Comparison of ENCODE assay signal across 10 mouse cellular contexts in the genomic region with DNA sequence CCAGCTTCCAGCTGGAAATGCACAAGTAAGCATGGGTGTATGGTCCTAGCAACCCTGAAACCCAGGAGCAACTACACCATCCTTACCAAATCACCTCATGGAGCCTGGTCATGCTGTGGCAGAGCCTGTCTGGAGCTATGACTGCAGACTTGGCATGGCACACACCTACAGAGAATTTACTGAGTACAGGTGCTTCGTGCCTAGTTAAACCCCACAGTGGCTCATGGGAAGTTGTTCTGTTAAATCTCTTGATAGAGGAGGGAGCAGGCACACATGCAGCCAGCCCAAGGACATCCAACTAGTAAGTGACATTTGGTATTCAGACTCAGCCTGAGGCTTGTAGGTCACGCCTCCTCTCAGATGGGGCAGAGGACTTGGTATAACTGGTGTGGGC. TPM values are rescaled to one million over a fixed set of nuclear protein-coding genes. Genes with fewer than 3 reads are reported as not detected.
DNase-seq lines count a peak whose midpoint lies in the region; ATAC-seq and TF ChIP-seq lines count a peak whose summit lies in the region.
"Had no signal": no experiment of that assay in that cellular context is flagged by ENCODE, and none has a peak within 500 bp of the region (broad histone marks: within the 10 kb centered on the region; RNA-seq: fewer than 3 reads in every experiment).

No protein-coding gene starts in this region.

- H3K9ac ChIP-seq in forebrain, embryonic 11.5 days (ENCODE audit: low read length) = no peak overlapping the region
- H3K9ac ChIP-seq in liver, postnatal 0 days (replicated peaks) = no peak overlapping the region
- H3K9ac ChIP-seq in liver, embryonic 12.5 days = no peak overlapping the region
- H3K9ac ChIP-seq in forebrain, embryonic 13.5 days = peak overlapping the region; percentile 53
- H3K9ac ChIP-seq in midbrain, embryonic 15.5 days = no peak overlapping the region
- H3K9ac ChIP-seq: liver, embryonic 14.5 days had no signal

- no peak overlapping the region for H3K4me3 ChIP-seq in forebrain, embryonic 10.5 days
- no peak overlapping the region for H3K4me3 ChIP-seq in forebrain, embryonic 11.5 days (ENCODE audit: low read depth, low read length)
- no peak overlapping the region for H3K4me3 ChIP-seq in liver, postnatal 0 days (ENCODE audit: low read depth, low read length)
- H3K4me3 ChIP-seq in liver, embryonic 12.5 days = no peak overlapping the region
- no peak overlapping the region for H3K4me3 ChIP-seq in forebrain, embryonic 13.5 days
- H3K4me3 ChIP-seq in midbrain, embryonic 15.5 days = no peak overlapping the region

- H3K4me1 ChIP-seq in forebrain, embryonic 10.5 days = peaks cover 10% of the 10 kb centered on the region
- H3K4me1 ChIP-seq in forebrain, embryonic 11.5 days (replicated peaks; ENCODE audit: control insufficient read depth, insufficient read depth, low read length) = no peaks in the 10 kb centered on the region
- H3K4me1 ChIP-seq in liver, postnatal 0 days (ENCODE audit: insufficient read depth) = peaks cover 44% of the 10 kb centered on the region
- peaks cover 23% of the 10 kb centered on the region; the same call in 1 of the 2 replicates for H3K4me1 ChIP-seq in liver, embryonic 12.5 days
- H3K4me1 ChIP-seq in forebrain, embryonic 13.5 days = peaks cover 73% of the 10 kb centered on the region
- peaks cover 59% of the 10 kb centered on the region for H3K4me1 ChIP-seq in midbrain, embryonic 15.5 days

- no peak for ATAC-seq in forebrain, embryonic 11.5 days (replicated peaks; ENCODE audit: low FRiP score)
- ATAC-seq in liver, postnatal 0 days = no peak
- no peak for ATAC-seq in liver, embryonic 12.5 days
- ATAC-seq in forebrain, embryonic 13.5 days = no peak
- no peak for ATAC-seq in midbrain, embryonic 15.5 days (replicated peaks)
- no peak for ATAC-seq in granulocyte monocyte progenitor cell, adult 5-6 weeks (replicated peaks; ENCODE audit: poor library complexity, severe bottlenecking)
- ATAC-seq: inflammation-experienced regulatory T-cells, adult 6 months had no signal

- peaks cover 96% of the 10 kb centered on the region for H3K36me3 ChIP-seq in forebrain, embryonic 10.5 days (replicated peaks)
- H3K36me3 ChIP-seq in forebrain, embryonic 11.5 days (ENCODE audit: control insufficient read depth, insufficient read depth, low read length) = peaks cover 17% of the 10 kb centered on the region
- H3K36me3 ChIP-seq in liver, postnatal 0 days (replicated peaks; ENCODE audit: insufficient read depth, low read length) = peaks cover 10% of the 10 kb centered on the region; the same call in 1 of the 2 replicates
- peaks cover 12% of the 10 kb centered on the region for H3K36me3 ChIP-seq in liver, embryonic 12.5 days
- peaks cover 90% of the 10 kb centered on the region for H3K36me3 ChIP-seq in forebrain, embryonic 13.5 days (ENCODE audit: poor library complexity, severe bottlenecking)
- peaks cover 39% of the 10 kb centered on the region for H3K36me3 ChIP-seq in midbrain, embryonic 15.5 days (replicated peaks)

- no peak for TF ChIP-seq CTCF in liver, postnatal 0 days (IDR thresholded peaks at IDR 0.05; ENCODE audit: low read depth)

- H3K27ac ChIP-seq in forebrain, embryonic 10.5 days = 0 out of 2 replicates have a peak overlapping the region, but pooled peaks have one; percentile 20
- no peak overlapping the region for H3K27ac ChIP-seq in forebrain, embryonic 11.5 days (ENCODE audit: low read depth, low read length)
- 0 out of 2 replicates have a peak overlapping the region, but pooled peaks have one; percentile 30 for H3K27ac ChIP-seq in liver, postnatal 0 days (ENCODE audit: low read depth)
- no peak overlapping the region for H3K27ac ChIP-seq in liver, embryonic 12.5 days
- peak overlapping the region; percentile 71 for H3K27ac ChIP-seq in forebrain, embryonic 13.5 days
- H3K27ac ChIP-seq in midbrain, embryonic 15.5 days = peak overlapping the region; percentile 22; the same call in 1 of the 2 replicates
- H3K27ac ChIP-seq: liver, embryonic 14.5 days had no signal

- DNase-seq in forebrain, embryonic 10.5 days (ENCODE audit: extremely low spot score, low spot score) = no peak
- DNase-seq in forebrain, embryonic 11.5 days (ENCODE audit: low spot score) = no peak
- no peak for DNase-seq in liver, postnatal 0 days
- DNase-seq in thymus, postnatal 25 days = no peak

- H3K4me2 ChIP-seq in forebrain, embryonic 11.5 days (ENCODE audit: low read depth, low read length, severe bottlenecking) = no peak overlapping the region
- H3K4me2 ChIP-seq in liver, postnatal 0 days (ENCODE audit: low read depth, low read length) = no peak overlapping the region
- no peak overlapping the region for H3K4me2 ChIP-seq in liver, embryonic 12.5 days
- H3K4me2 ChIP-seq in forebrain, embryonic 13.5 days = peak overlapping the region; percentile 24
- H3K4me2 ChIP-seq in midbrain, embryonic 15.5 days = no peak overlapping the region

- no peak for TF ChIP-seq EP300 in liver, postnatal 0 days (IDR thresholded peaks at IDR 0.05; ENCODE audit: low read depth)

- H3K9me3 ChIP-seq in forebrain, embryonic 10.5 days = no peaks in the 10 kb centered on the region
- no peaks in the 10 kb centered on the region for H3K9me3 ChIP-seq in forebrain, embryonic 11.5 days (ENCODE audit: control insufficient read depth, low read length)
- no peaks in the 10 kb centered on the region for H3K9me3 ChIP-seq in liver, postnatal 0 days (ENCODE audit: low read length)
- H3K9me3 ChIP-seq in liver, embryonic 12.5 days (replicated peaks) = no peaks in the 10 kb centered on the region
- no peaks in the 10 kb centered on the region for H3K9me3 ChIP-seq in forebrain, embryonic 13.5 days (replicated peaks)
- H3K9me3 ChIP-seq in midbrain, embryonic 15.5 days = no peaks in the 10 kb centered on the region

- 94% methylated on average over 2 of the region's 2 CpGs for WGBS in forebrain, embryonic 10.5 days
- WGBS in forebrain, embryonic 11.5 days = 91% methylated on average over 2 of the region's 2 CpGs
- 84% methylated on average over 2 of the region's 2 CpGs for WGBS in liver, postnatal 0 days (ENCODE audit: insufficient replicate concordance)
- WGBS in liver, embryonic 12.5 days (ENCODE audit: insufficient replicate concordance) = 54% methylated on average over 2 of the region's 2 CpGs
- 96% methylated on average over 2 of the region's 2 CpGs for WGBS in forebrain, embryonic 13.5 days
- WGBS in midbrain, embryonic 15.5 days = 65% methylated on average over 2 of the region's 2 CpGs

- no peaks in the 10 kb centered on the region for H3K27me3 ChIP-seq in forebrain, embryonic 10.5 days (ENCODE audit: poor library complexity, severe bottlenecking)
- H3K27me3 ChIP-seq in forebrain, embryonic 11.5 days (ENCODE audit: control insufficient read depth, insufficient read depth, low read length) = no peaks in the 10 kb centered on the region
- H3K27me3 ChIP-seq in liver, postnatal 0 days (ENCODE audit: insufficient read depth, low read length) = no peaks in the 10 kb centered on the region
- peaks cover 44% of the 10 kb centered on the region for H3K27me3 ChIP-seq in liver, embryonic 12.5 days (replicated peaks)
- no peaks in the 10 kb centered on the region for H3K27me3 ChIP-seq in forebrain, embryonic 13.5 days
- no peaks in the 10 kb centered on the region for H3K27me3 ChIP-seq in midbrain, embryonic 15.5 days (replicated peaks)

RNA-seq across cellular contexts. Expression of a gene that starts 15.7 kb away (rescaled TPM):
- 79.1 and 83.0 TPM in 2 replicates for polyA plus RNA-seq in forebrain, embryonic 10.5 days (2016; fragmentation: Nextera tagmentation; extraction: Ambion mirVana)
- polyA plus RNA-seq in forebrain, embryonic 11.5 days (2014; fragmentation: Nextera tagmentation; extraction: Ambion mirVana) = 194 and 214 TPM in 2 replicates
- 5.2 and 6.5 TPM in 2 replicates for polyA plus RNA-seq in liver, postnatal 0 days (2015; fragmentation: Nextera tagmentation; extraction: Ambion mirVana)
- polyA plus RNA-seq in liver, embryonic 12.5 days (2016; fragmentation: Nextera tagmentation; extraction: Ambion mirVana) = 4.2 and 5.0 TPM in 2 replicates
- polyA plus RNA-seq in forebrain, embryonic 13.5 days (2015; fragmentation: Nextera tagmentation; extraction: Ambion mirVana) = 212 and 215 TPM in 2 replicates
- 333 and 359 TPM in 2 replicates for polyA plus RNA-seq in midbrain, embryonic 15.5 days (2015; fragmentation: Nextera tagmentation; extraction: Ambion mirVana)
- 1.2 and 1.3 TPM in 2 replicates for total RNA-seq in granulocyte monocyte progenitor cell, adult 5-6 weeks (2014; fragmentation: Nextera tagmentation)
- 0.69 and 1.2 TPM in 2 replicates for total RNA-seq in granulocyte monocyte progenitor cell, adult 5-6 weeks (2017)

Comparison
In these comparisons a context has a peak if more than half of its experiments do, and no peak if none do; other contexts are left out.
1. H3K27ac ChIP-seq: peak in forebrain, embryonic 10.5 days (single experiment), liver, postnatal 0 days (single experiment), forebrain, embryonic 13.5 days (single experiment) and midbrain, embryonic 15.5 days (single experiment); none in forebrain, embryonic 11.5 days (single experiment) and liver, embryonic 12.5 days (single experiment).
2. RNA of a gene that starts 15.7 kb away (polyA plus RNA-seq): 333 to 359 TPM in midbrain, embryonic 15.5 days, 212 to 215 TPM in forebrain, embryonic 13.5 days, 194 to 214 TPM in forebrain, embryonic 11.5 days and 79.1 to 83.0 TPM in forebrain, embryonic 10.5 days; 5.2 to 6.5 TPM in liver, postnatal 0 days and 4.2 to 5.0 TPM in liver, embryonic 12.5 days; every median in the first group is over 10 times any median in the second.